Mouse (Mus musculus): ENCODE measurements around the gene Hcrt.
A peak's percentile ranks its signal among the peaks of the same experiment; 100 is the strongest.

Gene Hcrt

DNA sequence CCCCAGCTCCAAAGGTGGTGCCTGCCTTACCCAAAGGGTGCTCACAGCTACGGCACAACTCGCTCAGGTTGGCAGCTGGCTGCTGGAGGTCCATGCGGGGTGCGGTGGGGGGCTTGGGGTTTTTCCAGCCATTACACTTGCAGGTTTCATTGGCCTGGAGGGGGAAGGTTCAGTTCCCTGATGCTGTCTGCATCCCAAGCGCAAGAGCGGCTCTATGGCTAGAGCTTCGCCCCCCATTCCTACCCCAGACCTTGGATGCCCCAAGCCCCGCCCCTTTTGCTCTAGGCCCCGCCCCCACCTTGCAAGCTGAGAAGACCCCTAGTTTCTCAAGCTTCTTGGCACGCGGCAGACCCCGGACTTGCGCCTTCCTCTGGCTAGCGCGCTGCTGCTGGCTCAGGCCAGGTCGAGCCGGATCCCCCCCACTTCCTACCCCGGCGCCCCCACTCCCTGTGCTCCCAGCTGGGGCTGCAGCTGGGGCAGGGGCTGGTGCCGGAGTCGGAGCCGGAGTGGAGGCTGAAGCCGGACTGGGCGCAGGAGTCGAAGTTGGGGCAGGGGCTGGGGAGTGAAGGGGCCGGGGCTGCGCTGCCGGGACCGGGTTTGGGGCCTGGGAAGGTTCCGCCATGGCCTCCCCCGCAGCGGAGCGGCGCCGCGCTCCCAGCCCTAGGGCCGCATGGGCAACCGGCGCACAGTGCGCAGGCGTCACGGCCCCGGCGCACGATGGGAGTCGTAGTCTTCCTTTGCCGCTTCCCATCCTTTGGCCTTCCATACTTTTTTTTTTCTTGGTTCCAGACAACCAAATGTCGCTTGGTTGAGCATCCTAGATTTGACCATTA lies 50.7 kb downstream of the Hcrt start, which contains the start of gene Kat2a:
Kat2a (minus strand) TSS at position 683 of the 833 bp plus-strand sequence.
- DNase-seq (ENCODE audit: low spot score in 2 of 2): peak; percentile 80 to 88
